Mouse (Mus musculus) right cerebral cortex, postnatal 25 days (tissue): ENCODE results near the gene Tmem184b.
A peak's percentile ranks its signal among the peaks of the same experiment; 100 is the strongest.

Experiments used
- DNase-seq: peaks from one replicate; pipeline ENCODE4 v3.0.0; 2022

Tmem184b gene

GRCm38 (mm10) chr15:79396736-79397135 is 6.6 kb downstream of the Tmem184b start:
- no peak for DNase-seq

- DNase-seq = no peak
Measured at GRCm38 (mm10) chr15:79395281-79395680, 8.1 kb downstream of the Tmem184b start.

DNA sequence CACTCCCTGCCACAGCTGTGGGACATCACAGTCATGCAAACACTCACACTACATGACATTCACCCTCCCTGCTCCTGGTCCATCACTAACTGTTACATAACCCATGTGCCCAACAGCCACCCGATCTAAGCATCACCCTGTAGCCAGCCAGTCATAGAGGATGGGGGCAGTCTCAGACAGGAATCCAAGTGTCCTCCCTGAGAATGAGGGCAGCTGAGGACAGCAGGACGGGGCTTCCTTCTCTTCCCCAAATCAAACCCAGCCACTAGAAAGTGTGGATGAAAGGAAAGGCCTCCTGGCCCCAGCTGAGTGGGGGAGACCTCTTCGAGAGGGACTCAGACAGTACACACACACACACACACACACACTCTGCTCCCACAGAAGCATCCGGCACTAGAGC is 8.5 kb downstream of the Tmem184b start:
- no peak for DNase-seq

DNA sequence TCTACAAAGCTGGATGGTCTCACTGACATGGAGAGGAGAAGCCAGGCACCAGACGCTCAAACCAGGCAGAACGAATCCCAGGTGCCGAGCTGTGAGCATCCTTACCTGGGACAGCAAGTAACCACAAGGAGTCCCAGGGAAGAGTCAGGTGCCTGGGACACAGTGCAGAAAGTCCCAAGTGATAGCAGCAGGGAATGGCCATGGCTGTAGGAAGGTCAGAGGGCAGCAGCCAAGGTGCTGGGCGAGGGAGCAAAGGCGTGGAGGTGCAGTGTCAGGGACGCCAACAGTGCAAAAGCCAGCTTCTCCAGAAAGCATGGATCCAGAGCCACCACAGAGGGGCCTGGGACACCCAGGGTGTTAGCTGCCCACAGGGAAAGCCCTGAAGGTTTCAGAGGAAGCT is 10.3 kb downstream of the Tmem184b start:
- DNase-seq = no peak

GRCm38 (mm10) chr15:79392527-79392926 is 10.8 kb downstream of the Tmem184b start:
- DNase-seq = no peak

DNA sequence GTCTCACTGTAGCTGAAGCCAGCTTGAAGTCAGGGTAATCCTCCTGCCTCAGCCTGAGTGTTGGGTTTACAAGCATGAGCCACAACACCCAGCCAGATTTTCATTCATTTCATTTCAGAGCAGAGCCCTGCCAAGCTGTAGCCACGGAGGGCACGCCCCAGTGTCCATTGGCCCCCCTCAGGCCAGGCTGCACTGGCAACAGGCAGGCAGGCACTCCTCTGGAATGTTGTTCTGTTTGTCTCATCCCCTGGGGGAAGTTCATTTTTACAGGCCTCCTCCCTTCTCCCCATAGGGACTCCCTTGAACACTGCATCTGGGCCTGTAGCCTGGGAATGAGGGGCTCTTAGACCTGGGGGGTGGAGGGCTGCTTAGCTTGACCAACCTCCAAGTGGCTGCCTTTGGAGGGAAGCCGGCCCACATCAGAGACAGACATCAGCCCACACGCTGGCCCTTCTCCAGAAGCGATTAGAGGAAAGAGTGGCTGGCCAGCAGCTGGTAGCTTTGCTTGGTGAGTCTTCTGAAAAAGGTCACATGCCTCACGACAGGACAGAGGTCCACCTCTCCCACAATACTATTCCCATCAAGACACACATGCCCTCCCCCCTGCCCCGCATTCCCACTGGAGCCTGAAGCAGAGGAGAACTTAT is 11.8 kb downstream of the Tmem184b start:
- peak; percentile 31 for DNase-seq

GRCm38 (mm10) chr15:79390434-79390833 is 12.9 kb downstream of the Tmem184b start:
- no peak for DNase-seq

DNA sequence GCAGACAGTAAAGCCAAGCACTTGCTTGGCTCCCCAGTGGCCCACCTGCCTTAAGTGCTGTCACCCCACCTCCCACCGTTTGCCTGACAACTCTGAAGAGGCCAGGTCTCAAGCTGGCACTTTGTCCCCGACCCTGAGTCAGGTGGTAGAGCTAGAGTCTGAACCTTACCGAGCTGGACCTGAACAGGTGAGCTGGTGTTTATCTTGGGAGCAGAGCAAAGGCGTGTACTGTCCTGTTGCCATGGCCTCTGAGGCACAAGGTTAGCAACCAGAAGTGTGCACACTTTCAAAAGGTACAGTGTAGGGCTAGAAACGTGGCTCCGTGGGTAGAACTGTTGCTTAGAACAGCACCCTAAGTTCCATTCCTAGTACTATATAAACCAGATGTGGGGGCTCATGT is 15.2 kb downstream of the Tmem184b start:
- DNase-seq = no peak

DNA sequence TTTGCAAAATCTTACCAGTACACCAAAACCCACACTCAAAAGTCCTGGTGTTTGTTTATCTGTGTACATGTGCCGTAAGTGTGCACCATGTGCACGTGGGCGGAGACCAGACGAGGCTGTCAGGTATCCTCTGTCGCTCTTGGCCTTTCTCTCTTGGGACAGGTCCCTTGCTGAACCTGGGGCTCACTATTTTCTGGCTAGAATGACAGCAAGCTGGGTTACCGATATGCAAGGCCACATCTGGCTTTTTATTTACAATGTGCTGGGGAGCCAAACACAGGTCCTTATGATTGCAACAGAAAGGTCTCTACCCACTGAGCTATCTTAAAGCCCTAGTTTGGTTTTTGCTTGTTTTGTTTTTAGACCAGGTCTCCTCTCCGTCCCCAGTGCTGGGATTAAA is 15.8 kb downstream of the Tmem184b start:
- DNase-seq = no peak

GRCm38 (mm10) chr15:79387081-79387480 is 16.3 kb downstream of the Tmem184b start:
- no peak for DNase-seq

GRCm38 (mm10) chr15:79381644-79382043 is 21.7 kb downstream of the Tmem184b start:
- DNase-seq = no peak

GRCm38 (mm10) chr15:79380468-79381444 is 22.6 kb downstream of the Tmem184b start:
- DNase-seq = peak; percentile 49

DNA sequence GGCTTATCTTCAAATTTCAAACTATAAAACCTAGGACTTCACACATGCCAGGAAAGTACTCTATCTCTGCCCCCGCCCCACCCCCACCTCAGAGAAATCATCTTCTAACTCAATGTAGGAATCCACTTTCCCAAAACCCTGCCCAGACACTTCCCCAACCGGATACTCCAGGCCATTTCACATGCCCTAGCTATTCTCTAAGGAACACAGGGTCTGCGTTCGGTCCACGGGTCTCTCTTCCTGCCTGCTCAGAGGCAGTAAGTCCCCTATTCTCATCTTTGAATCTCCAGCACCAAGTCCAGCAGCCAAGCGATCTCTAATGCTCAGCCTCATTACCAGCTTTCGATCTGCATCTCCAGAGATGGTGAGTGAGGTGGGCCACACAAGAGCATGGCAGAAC is 23.7 kb downstream of the Tmem184b start:
- no peak for DNase-seq

DNA sequence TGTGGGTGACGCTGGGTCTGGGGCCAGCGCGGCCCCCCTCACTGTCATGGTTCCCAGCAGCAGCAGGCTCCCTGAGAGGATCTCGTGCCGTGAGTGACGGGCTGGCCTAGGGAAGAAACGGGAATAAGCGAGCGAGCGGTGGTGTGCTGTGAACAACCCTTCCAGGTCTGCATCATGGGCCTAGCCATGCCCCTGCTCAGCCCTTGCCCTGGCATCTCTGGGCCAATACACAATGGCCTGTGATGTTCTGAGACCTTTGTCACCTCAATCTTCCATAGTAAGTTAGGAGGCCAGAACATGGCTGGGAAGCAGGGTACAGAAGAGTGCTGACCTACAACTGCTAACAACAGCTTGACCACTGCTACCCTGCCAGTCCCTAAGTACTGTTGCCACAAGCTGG is 24.8 kb downstream of the Tmem184b start:
- no peak for DNase-seq

DNA sequence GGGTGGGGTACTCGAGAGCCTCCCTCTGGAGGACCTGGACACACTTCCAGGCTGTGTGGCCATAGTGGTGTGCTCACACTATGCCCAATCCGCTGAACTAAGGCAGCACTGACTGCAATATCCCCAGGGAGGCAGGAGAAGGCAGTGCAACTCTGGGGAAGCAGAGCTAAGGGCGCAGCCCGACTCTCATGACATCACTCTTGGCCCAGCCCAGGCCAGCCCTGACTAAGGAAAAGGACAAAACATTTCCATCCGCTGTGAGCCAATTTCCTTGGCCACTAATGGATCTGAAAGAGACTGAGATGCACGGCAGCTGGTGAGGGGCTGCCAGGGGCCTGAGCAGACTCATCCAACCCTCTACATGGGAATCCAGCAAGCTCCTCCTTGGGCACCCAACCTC is 25.7 kb downstream of the Tmem184b start:
- DNase-seq = no peak

GRCm38 (mm10) chr15:79374760-79375159 is 28.6 kb downstream of the Tmem184b start:
- no peak for DNase-seq

GRCm38 (mm10) chr15:79370281-79370843 is 33.0 kb downstream of the Tmem184b start:
- DNase-seq = no peak

DNA sequence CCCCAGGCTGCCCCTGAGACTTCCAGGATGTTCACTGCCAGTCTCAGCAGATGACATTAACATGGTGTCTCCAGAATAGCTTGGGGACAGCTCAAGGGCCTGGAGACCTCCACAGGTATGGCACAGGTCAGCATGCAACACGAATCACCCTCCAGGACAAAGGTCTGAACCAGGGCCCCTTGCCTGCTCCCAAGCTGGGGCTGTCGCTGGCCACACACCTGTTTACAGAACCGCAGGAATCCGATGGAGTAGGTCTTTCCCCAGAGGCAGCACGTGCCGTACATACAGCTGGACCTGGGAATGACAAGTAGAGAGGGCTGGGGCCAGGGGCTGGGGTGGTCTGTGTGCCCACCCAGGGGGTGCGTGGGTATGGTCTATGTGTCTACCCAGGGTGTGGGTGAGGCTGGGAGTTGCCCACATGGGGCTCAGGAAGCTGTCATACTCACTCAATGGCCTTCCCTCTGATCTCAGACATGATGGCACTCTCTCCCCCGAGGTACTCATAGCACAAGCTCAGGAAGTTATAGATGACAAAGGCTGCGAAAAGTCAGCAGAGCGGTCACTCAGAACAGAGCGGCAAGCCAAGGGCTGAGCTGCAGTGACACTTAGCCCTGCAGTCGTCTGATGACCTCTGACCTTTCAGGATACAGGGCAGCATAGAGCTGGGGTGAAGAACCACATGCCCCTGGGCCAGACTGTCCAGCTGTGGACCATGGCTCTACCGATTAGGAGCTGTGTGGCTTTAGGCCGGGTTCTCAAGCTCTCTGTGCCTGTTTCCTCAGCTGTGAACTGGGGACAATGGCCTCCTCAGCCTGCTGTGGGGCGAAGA is 33.7 kb downstream of the Tmem184b start:
- DNase-seq = no peak

DNA sequence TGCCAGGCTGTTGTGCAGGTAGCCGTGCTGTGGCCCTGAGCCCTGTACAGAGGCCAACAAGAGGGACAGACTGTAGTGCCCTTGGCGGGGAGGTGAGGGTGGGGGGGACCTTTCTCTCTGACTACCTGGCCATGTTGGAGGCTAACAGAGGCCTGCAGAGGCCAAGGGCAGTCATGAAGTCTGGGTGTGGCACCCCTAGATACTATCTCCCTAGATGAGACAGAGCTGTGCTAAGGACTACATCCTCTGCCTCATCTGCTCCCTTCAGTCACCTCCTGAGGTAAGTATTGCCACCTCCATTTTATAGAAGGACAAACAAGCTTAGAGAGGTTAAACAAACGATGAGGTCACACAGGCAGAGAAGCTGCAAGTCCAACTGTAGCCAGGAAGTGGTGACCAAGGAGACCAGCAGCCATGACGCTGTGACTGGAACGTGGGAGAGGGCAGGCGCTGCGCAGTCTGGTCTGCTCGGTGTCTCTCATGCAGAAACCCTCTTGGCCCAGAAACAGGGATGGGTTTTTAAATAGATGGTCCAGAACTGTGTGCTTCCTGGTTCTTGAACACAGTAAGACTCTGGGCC is 34.4 kb downstream of the Tmem184b start:
- no peak for DNase-seq

GRCm38 (mm10) chr15:79368313-79368811 is 35.0 kb downstream of the Tmem184b start:
- no peak for DNase-seq

DNA sequence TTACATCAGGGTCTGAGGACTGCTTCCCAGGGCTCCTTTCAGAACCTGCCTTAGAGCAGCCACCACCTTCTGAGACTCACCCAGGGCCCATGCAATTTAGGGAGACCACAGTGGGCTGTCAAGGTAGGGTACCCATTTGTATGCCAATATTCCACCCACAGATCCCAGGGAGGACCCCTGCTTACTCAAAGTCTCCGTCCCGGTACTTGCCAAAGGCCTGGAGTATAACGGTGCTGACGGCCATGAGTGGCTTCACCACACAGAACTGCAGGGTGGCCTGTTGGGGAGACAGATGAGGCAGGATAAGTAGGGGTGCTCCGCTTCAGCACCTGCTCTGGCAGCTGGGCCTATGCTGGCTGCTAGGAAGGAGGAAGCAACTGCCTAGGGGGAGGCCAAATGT is 37.0 kb downstream of the Tmem184b start:
- DNase-seq = no peak

DNA sequence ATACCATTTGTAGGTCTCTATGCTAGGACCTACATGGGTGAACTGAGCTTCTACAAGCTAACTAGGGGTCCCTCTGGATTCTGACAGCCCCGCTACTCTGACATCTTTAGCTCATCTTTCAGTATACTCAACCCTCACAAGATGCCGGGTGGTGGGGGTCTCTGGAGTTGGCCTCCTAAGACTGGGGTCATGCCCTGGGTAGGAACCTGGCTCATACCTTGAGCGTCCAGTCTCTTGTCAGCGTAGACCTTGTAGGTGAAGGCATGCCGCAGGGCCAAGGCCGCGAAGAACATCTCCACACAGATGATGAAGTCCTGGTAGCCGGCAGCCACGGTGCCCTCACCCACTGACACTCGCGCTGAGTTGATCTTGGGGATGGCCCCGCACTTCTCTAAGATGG is 38.3 kb downstream of the Tmem184b start:
- DNase-seq = no peak
